Mouse (Mus musculus) left cerebral cortex, adult 6 months (tissue): Measurements from ENCODE around the gene Iqub. TPM values are rescaled to one million over a fixed set of nuclear protein-coding genes. Genes with fewer than 3 reads are reported as not detected.

ENCODE experiments used
- long read RNA-seq, 2 experiments: library from polyadenylated mRNA; unstranded; transcript quantifications; one replicate each; pipeline ENCODE4 v2.0.0; 2019 to 2020
- polyA plus RNA-seq: library from polyadenylated mRNA; unstranded; fragments of <200 nt; fragmentation: Nextera tagmentation; gene quantifications from 2 replicates; pipeline ENCODE4 v1.2.3, GENCODE M21; 2021

The Iqub gene
- 0.64 and 0.78 TPM in 2 replicates for polyA plus RNA-seq
- long read RNA-seq, experiment 1, partial matches to known transcripts: 1 of 5 reads
- long read RNA-seq, experiment 1, other reads (novel, unspliced or antisense): 3 of 5 reads
- long read RNA-seq, experiment 2, partial matches to known transcripts: 0 of 1 reads
- long read RNA-seq, experiment 2, other reads (novel, unspliced or antisense): 0 of 1 reads

GRCm38 (mm10) chr6:24514552-24515284 is at the start of gene Iqub:
Gene Iqub, minus strand, starts transcription at chr6:24515067.

GRCm38 (mm10) chr6:24528064-24528243 is 13.1 kb upstream of the Iqub start, which contains the start of gene Asb15:
Gene Asb15, plus strand, starts transcription at chr6:24528144.

GRCm38 (mm10) chr6:24527155-24528063 is 12.5 kb upstream of the Iqub start, which contains the start of gene Ndufa5:
Gene Ndufa5, minus strand, starts transcription at chr6:24528013.

Other genes starting within 250 kb of the Iqub start
- 1,295 and 1,592 TPM in 2 replicates for gene Ndufa5, start 12.9 kb upstream of the Iqub start, polyA plus RNA-seq
- not detected in 2 replicates for gene Asb15, start 13.1 kb upstream of the Iqub start, polyA plus RNA-seq
- gene Lmod2, start 82.7 kb upstream of the Iqub start, polyA plus RNA-seq: not detected in 2 replicates
- 131 and 165 TPM in 2 replicates for gene Wasl, start 149.9 kb upstream of the Iqub start, polyA plus RNA-seq
- gene Hyal6, start 218.2 kb upstream of the Iqub start, polyA plus RNA-seq: not detected in 2 replicates
- not detected in 2 replicates for gene Hyal4, start 233.3 kb upstream of the Iqub start, polyA plus RNA-seq